Mouse (Mus musculus) cerebellum, adult 18-20 months (tissue): ENCODE measurements around the gene Cpox.

Source experiments
- DNase-seq, 2 experiments: peaks; one replicate each; pipeline ENCODE4 v3.0.0; 2021

Cpox gene

GRCm38 (mm10) chr16:58703382-58704124 lies 33.5 kb downstream of the Cpox start:
- DNase-seq, result no peak

- no peak for DNase-seq
Measured at GRCm38 (mm10) chr16:58704999-58705398, 34.9 kb downstream of the Cpox start.

- DNase-seq, result no peak
Measured at GRCm38 (mm10) chr16:58707276-58707905, 37.3 kb downstream of the Cpox start.

GRCm38 (mm10) chr16:58708601-58709475 lies 38.7 kb downstream of the Cpox start:
- no peak for DNase-seq

- no peak for DNase-seq
Measured at GRCm38 (mm10) chr16:58709536-58709935, 39.4 kb downstream of the Cpox start.

GRCm38 (mm10) chr16:58712221-58712620 lies 42.1 kb downstream of the Cpox start:
- no peak for DNase-seq

- DNase-seq, result no peak
Measured at GRCm38 (mm10) chr16:58713128-58713527, 43.0 kb downstream of the Cpox start.

- no peak for DNase-seq
Measured at GRCm38 (mm10) chr16:58715018-58715417, 44.9 kb downstream of the Cpox start.

GRCm38 (mm10) chr16:58718666-58719120 lies 48.6 kb downstream of the Cpox start, which contains the start of gene Gpr15:
TSS of gene Gpr15 (minus strand) at chr16:58719070.
- DNase-seq, result no peak

GRCm38 (mm10) chr16:58722292-58722691 lies 52.2 kb downstream of the Cpox start:
- no peak for DNase-seq

GRCm38 (mm10) chr16:58726680-58727476 lies 56.8 kb downstream of the Cpox start:
- no peak for DNase-seq

GRCm38 (mm10) chr16:58727477-58728131 lies 57.5 kb downstream of the Cpox start, which contains the start of gene Cldnd1:
TSS of gene Cldnd1 (plus strand) at chr16:58727910.
- DNase-seq, result peak; percentile 92 to 99

GRCm38 (mm10) chr16:58728176-58728671 lies 58.1 kb downstream of the Cpox start:
- DNase-seq, result no peak

- no peak for DNase-seq
Measured at GRCm38 (mm10) chr16:58738205-58738604, 68.1 kb downstream of the Cpox start.

- DNase-seq, result no peak
Measured at GRCm38 (mm10) chr16:58738800-58739199, 68.7 kb downstream of the Cpox start.

- no peak for DNase-seq
Measured at GRCm38 (mm10) chr16:58740751-58741150, 70.7 kb downstream of the Cpox start.

- DNase-seq, result no peak
Measured at GRCm38 (mm10) chr16:58746715-58747114, 76.6 kb downstream of the Cpox start.

- DNase-seq, result no peak
Measured at GRCm38 (mm10) chr16:58751314-58751713, 81.2 kb downstream of the Cpox start.

- DNase-seq, result no peak
Measured at GRCm38 (mm10) chr16:58756191-58756590, 86.1 kb downstream of the Cpox start.

GRCm38 (mm10) chr16:58763076-58763475 lies 93.0 kb downstream of the Cpox start, which contains the start of gene Olfr172:
TSS of gene Olfr172 (minus strand) at chr16:58763176.
- no peak for DNase-seq
